Mouse (Mus musculus) skeletal muscle tissue, postnatal 0 days (tissue): ENCODE measurements around the gene Hist1h2bp. TPM values are rescaled to one million over a fixed set of nuclear protein-coding genes. Genes with fewer than 3 reads are reported as not detected.

Source experiments
- microRNA-seq, 2 experiments: library from miRNA; unstranded; fragments of <30 nt; microRNA quantifications; one replicate each; pipeline ENCODE4; 2016
- polyA plus RNA-seq: library from polyadenylated mRNA; unstranded; fragments of >200 nt; fragmentation: Nextera tagmentation; extraction: Ambion mirVana; gene quantifications from 2 replicates; pipeline ENCODE4 v1.2.1, GENCODE M21; 2015

Hist1h2bp gene
- polyA plus RNA-seq: 0.51 and 0.69 TPM in 2 replicates

DNA sequence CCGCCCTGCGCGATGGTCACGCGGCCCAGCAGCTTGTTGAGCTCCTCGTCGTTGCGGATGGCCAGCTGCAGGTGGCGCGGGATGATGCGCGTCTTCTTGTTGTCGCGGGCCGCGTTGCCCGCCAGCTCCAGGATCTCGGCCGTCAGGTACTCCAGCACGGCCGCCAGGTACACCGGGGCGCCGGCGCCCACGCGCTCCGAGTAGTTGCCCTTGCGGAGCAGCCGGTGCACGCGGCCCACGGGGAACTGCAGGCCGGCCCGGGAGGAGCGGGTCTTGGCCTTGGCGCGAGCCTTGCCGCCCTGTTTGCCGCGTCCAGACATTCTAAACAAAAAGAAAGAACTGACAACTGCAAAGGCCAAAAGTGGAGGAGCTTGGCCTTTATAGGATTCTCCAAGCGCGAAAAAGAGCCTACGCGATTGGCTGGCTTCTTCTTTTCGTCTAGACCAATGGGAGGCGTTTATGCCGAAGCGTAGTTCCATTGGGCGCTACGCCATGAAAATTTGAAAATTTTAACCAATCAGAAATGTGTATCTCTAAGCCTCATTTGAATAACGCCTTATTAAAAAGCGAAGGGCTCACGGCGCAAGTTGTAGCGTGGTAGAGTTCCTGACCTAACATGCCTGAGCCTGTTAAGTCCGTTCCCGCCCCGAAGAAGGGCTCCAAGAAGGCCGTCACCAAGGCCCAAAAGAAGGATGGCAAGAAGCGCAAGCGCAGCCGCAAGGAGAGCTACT is at the start of gene Hist1h2bp, which contains the start of gene Hist1h2an:
TSS of gene Hist1h2bp (plus strand) at position 563 of the 731 bp plus-strand sequence.
TSS of gene Hist1h2an (minus strand) at position 320 of the 731 bp plus-strand sequence.

DNA sequence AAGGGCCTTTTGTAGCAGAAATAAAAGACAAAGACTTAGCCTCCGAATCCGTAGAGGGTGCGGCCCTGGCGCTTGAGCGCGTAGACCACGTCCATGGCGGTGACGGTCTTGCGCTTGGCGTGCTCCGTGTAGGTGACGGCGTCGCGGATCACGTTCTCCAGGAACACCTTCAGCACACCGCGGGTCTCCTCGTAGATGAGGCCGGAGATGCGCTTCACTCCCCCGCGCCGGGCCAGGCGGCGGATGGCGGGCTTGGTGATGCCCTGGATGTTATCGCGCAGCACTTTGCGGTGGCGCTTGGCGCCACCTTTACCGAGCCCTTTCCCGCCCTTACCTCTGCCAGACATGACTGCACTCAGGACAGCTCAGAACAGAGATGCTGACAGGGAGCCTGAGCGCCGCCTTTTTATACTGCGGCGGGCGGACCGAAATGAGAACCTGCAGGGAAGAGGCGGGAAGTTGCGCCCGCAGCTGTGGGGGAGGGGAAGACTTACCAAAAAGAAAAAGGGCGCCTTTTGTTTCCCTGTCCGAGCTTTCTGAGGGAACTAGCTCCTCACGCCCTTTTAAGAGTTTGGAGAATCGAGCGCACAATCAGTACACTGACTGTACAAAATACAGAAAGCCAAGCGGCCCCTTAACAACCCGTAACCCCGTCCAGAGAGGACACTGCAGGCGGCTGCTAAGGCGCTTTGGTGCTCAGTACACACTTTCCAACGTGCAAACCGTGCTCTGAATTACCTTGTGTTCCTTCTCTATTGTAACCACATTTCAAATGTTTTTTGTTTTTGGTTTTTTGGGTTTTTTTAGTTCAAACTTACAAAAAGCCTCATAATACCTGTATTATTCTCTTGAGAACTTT is 36.9 kb upstream of the Hist1h2bp start, which contains the start of gene Hist1h4k:
TSS of gene Hist1h4k (minus strand) at position 347 of the 859 bp plus-strand sequence.

DNA sequence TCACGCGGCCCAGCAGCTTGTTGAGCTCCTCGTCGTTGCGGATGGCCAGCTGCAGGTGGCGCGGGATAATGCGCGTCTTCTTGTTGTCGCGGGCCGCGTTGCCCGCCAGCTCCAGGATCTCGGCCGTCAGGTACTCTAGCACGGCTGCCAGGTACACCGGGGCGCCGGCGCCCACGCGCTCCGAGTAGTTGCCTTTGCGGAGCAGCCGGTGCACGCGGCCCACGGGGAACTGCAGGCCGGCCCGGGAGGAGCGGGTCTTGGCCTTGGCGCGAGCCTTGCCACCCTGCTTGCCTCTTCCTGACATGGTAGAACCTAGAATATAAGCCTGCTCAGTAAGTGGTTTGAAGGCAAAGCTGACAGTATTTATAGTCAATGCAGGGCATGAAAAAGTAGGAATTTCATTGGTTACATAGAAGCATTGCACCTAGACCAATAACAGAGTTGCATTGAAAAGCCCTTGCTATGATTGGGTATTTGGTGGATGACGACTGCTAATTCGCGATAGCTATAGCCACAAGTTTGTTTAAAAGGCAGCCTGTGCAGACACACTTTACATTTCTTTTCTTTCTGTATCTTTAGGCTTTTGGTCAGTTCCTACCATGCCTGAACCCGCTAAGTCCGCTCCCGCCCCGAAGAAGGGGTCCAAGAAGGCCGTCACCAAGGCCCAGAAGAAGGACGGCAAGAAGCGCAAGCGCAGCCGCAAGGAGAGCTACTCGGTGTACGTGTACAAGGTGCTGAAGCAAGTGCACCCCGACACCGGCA is 33.6 kb upstream of the Hist1h2bp start, which contains the start of the genes Hist1h2ak and Hist1h2bn:
TSS of gene Hist1h2ak (minus strand) at position 304 of the 762 bp plus-strand sequence.
TSS of gene Hist1h2bn (plus strand) at position 600 of the 762 bp plus-strand sequence.

DNA sequence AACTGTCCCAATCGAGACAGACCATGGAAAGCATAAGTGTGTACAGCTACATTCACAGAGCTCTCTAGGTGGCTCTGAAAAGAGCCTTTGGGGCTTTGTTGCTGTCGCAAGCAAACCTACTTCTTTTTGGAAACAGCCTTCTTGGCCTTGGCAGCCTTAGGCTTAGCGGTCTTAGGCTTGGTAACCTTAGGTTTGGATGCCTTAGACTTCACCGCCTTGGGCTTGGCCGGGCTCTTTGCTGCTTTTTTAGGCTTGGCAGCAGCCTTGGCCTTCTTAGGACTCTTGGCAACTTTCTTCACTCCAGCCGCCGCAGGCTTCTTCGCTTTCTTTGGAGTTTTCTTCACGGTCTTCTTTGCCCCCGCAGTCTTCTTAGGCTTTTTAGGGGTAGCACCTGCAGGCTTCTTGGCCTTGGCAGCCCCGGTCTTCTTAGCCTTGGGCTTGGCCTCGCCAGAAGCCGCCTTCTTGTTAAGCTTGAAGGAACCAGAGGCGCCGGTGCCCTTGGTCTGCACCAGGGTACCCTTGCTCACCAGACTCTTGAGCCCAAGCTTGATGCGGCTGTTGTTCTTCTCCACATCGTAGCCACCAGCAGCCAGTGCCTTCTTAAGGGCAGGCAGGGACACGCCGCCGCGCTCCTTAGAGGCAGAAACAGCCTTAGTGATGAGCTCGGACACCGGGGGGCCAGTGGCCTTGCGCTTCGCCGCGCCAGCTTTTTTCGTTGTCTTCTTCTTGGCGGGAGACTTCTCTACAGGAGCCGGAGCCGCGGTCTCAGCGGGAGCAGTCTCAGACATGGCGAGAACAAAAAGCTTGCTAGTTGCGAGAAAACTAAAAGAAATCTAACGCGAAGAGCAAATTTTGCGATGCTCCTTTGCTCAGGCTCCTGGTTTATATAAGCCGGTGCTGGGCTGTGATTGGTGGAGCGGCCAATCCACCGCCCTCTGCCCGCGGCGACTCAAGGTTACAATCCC is 7.2 kb upstream of the Hist1h2bp start, which contains the start of gene Hist1h1b:
TSS of gene Hist1h1b (minus strand) at position 859 of the 965 bp plus-strand sequence.

DNA sequence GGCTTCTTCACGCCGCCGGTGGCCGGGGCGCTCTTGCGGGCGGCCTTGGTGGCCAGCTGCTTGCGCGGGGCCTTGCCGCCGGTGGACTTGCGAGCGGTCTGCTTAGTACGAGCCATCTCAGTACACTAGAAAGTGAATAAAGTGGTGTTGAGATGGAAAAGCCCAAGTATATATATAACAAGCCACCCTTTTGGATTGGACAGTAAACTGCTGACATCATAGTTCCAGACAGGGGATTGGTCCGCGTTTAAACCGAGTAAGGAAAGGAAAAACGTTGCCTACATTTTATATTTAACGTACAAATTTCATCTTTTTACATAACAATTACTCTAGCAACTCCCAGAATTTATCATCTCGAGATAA is 4.0 kb upstream of the Hist1h2bp start, which contains the start of gene Hist1h3i:
TSS of gene Hist1h3i (minus strand) at position 116 of the 363 bp plus-strand sequence.

DNA sequence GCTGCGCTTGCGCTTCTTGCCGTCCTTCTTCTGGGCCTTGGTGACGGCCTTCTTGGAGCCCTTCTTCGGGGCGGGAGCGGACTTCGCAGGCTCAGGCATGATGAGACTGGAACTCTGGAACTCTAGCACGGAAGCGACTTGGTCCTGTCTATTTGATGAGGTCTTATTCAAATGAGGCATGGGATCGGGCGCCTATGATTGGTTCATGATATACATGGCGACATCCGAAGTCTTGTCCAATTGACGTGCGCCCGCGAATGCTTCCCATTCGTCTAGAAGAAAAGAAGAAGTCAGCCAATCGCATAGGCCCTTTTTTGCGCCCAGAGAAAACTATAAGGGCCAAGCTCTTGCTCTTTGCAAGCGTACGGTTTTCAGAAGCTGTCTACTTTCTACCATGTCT is 22.8 kb downstream of the Hist1h2bp start, which contains the start of the genes Hist1h2bq and Hist1h2ao:
TSS of gene Hist1h2bq (minus strand) at position 125 of the 400 bp plus-strand sequence.
TSS of gene Hist1h2ao (plus strand) at position 393 of the 400 bp plus-strand sequence.

DNA sequence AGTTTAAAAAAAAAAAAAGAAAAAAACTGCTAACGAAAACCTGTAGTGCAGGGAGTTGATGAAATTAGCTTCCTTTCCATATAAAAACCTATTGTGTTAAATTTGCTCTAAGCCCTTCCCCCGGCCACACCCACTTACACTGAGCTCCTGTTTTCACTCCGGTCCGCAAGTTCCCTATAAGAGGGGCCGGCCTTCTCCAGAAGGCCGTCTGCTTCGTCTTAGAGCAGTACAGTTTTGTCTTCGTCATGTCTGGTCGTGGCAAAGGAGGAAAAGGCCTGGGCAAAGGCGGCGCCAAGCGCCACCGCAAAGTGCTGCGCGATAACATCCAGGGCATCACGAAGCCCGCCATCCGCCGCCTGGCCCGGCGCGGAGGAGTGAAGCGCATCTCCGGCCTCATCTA is 24.3 kb downstream of the Hist1h2bp start, which contains the start of gene Hist1h4m:
TSS of gene Hist1h4m (plus strand) at position 208 of the 400 bp plus-strand sequence.

DNA sequence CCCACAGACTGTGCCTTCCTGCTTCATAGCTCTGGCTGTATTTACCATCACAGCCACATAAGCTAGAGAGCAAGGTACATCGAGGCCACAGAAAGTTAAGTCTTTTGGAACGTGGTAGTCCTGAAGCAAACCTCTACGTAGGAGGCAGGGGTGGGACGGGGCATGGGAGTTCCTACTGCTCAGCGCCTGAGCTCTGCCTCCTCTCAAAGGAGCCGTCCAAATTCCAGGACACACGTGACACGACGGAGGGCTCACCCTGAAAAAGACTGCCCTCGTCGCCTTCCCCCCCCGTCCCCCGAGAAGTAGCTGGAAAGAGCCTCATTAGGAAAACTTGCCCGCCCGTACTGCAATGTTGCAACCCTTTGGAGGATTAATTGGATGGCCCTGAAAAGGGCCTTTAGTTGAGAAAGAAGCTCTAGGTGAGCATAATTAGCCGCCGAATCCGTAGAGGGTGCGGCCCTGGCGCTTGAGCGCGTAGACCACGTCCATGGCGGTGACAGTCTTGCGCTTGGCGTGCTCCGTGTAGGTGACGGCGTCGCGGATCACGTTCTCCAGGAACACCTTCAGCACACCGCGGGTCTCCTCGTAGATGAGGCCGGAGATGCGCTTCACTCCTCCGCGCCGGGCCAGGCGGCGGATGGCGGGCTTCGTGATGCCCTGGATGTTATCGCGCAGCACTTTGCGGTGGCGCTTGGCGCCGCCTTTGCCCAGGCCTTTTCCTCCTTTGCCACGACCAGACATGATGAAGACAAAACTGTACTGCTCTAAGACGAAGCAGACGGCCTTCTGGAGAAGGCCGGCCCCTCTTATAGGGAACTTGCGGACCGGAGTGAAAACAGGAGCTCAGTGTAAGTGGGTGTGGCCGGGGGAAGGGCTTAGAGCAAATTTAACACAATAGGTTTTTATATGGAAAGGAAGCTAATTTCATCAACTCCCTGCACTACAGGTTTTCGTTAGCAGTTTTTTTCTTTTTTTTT is 44.4 kb downstream of the Hist1h2bp start, which contains the start of gene Hist1h4n:
TSS of gene Hist1h4n (minus strand) at position 779 of the 977 bp plus-strand sequence.

DNA sequence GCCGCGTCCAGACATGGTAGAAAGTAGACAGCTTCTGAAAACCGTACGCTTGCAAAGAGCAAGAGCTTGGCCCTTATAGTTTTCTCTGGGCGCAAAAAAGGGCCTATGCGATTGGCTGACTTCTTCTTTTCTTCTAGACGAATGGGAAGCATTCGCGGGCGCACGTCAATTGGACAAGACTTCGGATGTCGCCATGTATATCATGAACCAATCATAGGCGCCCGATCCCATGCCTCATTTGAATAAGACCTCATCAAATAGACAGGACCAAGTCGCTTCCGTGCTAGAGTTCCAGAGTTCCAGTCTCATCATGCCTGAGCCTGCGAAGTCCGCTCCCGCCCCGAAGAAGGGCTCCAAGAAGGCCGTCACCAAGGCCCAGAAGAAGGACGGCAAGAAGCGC is 46.2 kb downstream of the Hist1h2bp start, which contains the start of the genes Hist1h2ap and Hist1h2br:
TSS of gene Hist1h2ap (minus strand) at position 47 of the 400 bp plus-strand sequence.
TSS of gene Hist1h2br (plus strand) at position 283 of the 400 bp plus-strand sequence.

Small RNAs within 50 kb of the gene (microRNA-seq; reads per million reads assigned to microRNA genes)
- gene Gm19658: 0 reads per million in 2 experiments
- 0 reads per million in 2 experiments for gene Gm44346
- 0 reads per million in 2 experiments for gene Gm44454
- gene Gm44466: 0 reads per million in 2 experiments

Other genes with a start within 250 kb of the Hist1h2bp start
- 0.10 TPM in 1 of 2 replicates, not detected in the other for gene Olfr1366, start 244.7 kb upstream of the Hist1h2bp start, polyA plus RNA-seq
- not detected in 2 replicates for gene Olfr1535, start 227.6 kb upstream of the Hist1h2bp start, polyA plus RNA-seq
- not detected in 2 replicates for gene Olfr1364, start 205.7 kb upstream of the Hist1h2bp start, polyA plus RNA-seq
- not detected in 2 replicates for gene Olfr1362, start 173.4 kb upstream of the Hist1h2bp start, polyA plus RNA-seq
- not detected in 2 replicates for gene Olfr11, start 144.9 kb upstream of the Hist1h2bp start, polyA plus RNA-seq
- not detected in 2 replicates for gene Olfr1361, start 124.1 kb upstream of the Hist1h2bp start, polyA plus RNA-seq
- not detected in 2 replicates for gene Olfr1360, start 110.1 kb upstream of the Hist1h2bp start, polyA plus RNA-seq
- gene Olfr1359, start 89.3 kb upstream of the Hist1h2bp start, polyA plus RNA-seq: not detected in 2 replicates
- 0.60 and 0.77 TPM in 2 replicates for gene Hist1h2bl, start 71.3 kb upstream of the Hist1h2bp start, polyA plus RNA-seq
- 5.6 and 8.3 TPM in 2 replicates for gene Hist1h2ai, start 71.0 kb upstream of the Hist1h2bp start, polyA plus RNA-seq
- 1.9 and 3.5 TPM in 2 replicates for gene Hist1h3h, start 69.8 kb upstream of the Hist1h2bp start, polyA plus RNA-seq
- 0.33 and 0.82 TPM in 2 replicates for gene Hist1h2bm, start 65.4 kb upstream of the Hist1h2bp start, polyA plus RNA-seq
- gene Hist1h4j, start 52.4 kb upstream of the Hist1h2bp start, polyA plus RNA-seq: 0.26 and 0.30 TPM in 2 replicates
- gene Hist1h4k, start 37.0 kb upstream of the Hist1h2bp start, polyA plus RNA-seq: 1.0 TPM in 1 of 2 replicates, not detected in the other
- 2.8 and 9.7 TPM in 2 replicates for gene Hist1h2ak, start 33.6 kb upstream of the Hist1h2bp start, polyA plus RNA-seq
- 0.77 and 1.4 TPM in 2 replicates for gene Hist1h2bn, start 33.3 kb upstream of the Hist1h2bp start, polyA plus RNA-seq
- gene Hist1h1b, start 6.8 kb upstream of the Hist1h2bp start, polyA plus RNA-seq: 5.9 and 8.9 TPM in 2 replicates
- gene Hist1h3i, start 4.1 kb upstream of the Hist1h2bp start, polyA plus RNA-seq: 37.6 and 38.4 TPM in 2 replicates
- gene Hist1h2an, start 243 bp upstream of the Hist1h2bp start, polyA plus RNA-seq: 1.5 and 2.4 TPM in 2 replicates
- 3.3 and 7.3 TPM in 2 replicates for gene Hist1h2bq, start 22.7 kb downstream of the Hist1h2bp start, polyA plus RNA-seq
- not detected in 2 replicates for gene Hist1h2ao, start 23.0 kb downstream of the Hist1h2bp start, polyA plus RNA-seq
- gene Hist1h4m, start 24.3 kb downstream of the Hist1h2bp start, polyA plus RNA-seq: not detected in 2 replicates
- gene Hist1h4n, start 44.7 kb downstream of the Hist1h2bp start, polyA plus RNA-seq: 2.6 and 3.1 TPM in 2 replicates
- 1,124 and 1,146 TPM in 2 replicates for gene Hist1h2ap, start 46.0 kb downstream of the Hist1h2bp start, polyA plus RNA-seq
- gene Hist1h2br, start 46.3 kb downstream of the Hist1h2bp start, polyA plus RNA-seq: 2.9 and 6.3 TPM in 2 replicates
- 0.83 and 1.1 TPM in 2 replicates for gene Zfp184, start 157.6 kb downstream of the Hist1h2bp start, polyA plus RNA-seq
- 0.04 TPM in 1 of 2 replicates, not detected in the other for gene Pom121l2, start 193.7 kb downstream of the Hist1h2bp start, polyA plus RNA-seq
- 0.19 TPM in 1 of 2 replicates, not detected in the other for gene Prss16, start 222.3 kb downstream of the Hist1h2bp start, polyA plus RNA-seq
- 0.86 and 1.6 TPM in 2 replicates for gene Hist1h2ah, start 248.1 kb downstream of the Hist1h2bp start, polyA plus RNA-seq
- gene Hist1h2bk, start 248.4 kb downstream of the Hist1h2bp start, polyA plus RNA-seq: 0.79 and 0.91 TPM in 2 replicates